Mouse (Mus musculus): ENCODE results near the gene Gpm6b.

DNA sequence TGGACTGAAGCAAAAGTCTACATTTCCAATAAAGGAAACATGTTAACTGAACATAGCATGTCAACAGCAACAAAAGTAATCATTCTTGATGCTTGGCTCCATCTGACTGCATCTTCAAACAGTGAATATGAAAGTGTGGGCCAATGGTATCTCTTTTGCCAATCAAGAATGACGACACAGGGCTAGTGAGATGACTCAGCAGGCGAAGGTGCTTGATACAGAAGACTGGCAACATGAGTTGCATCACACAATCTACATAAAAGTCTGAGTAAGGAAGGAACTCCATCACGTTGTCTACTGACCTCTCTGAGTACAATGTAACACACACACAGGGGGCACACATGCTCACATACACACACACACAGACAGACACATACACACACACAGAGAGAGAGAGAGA, 9.0 kb upstream of the Gpm6b start:
- TF ChIP-seq CTCF (IDR thresholded peaks at IDR 0.05; ENCODE audit: borderline replicate concordance, insufficient read depth, low read depth, low read length): no peak
- no peak for TF ChIP-seq POLR2A (IDR thresholded peaks at IDR 0.05; ENCODE audit: borderline replicate concordance, insufficient read depth, low read length)
